Mouse (Mus musculus) embryonic facial prominence, embryonic 12.5 days (tissue): ENCODE results near the gene Plek2. TPM values are rescaled to one million over a fixed set of nuclear protein-coding genes. Genes with fewer than 3 reads are reported as not detected.

Experiments
- ATAC-seq: fragments of 200-750 bp; cut with Nextera tagmentation; 2 replicates; pipeline ENCODE4 v1.8.0; 2017; ENCODE audit not compliant: insufficient number of reproducible peaks, insufficient read depth, low FRiP score, low TSS enrichment
- H3K27ac ChIP-seq: fragments of 300-500 bp; sonication (generic); 2 replicates; pipeline ENCODE4 v1.5.1; 2016; ENCODE audit warnings: mild to moderate bottlenecking
- H3K27me3 ChIP-seq: fragments of 300-500 bp; sonication (generic); 2 replicates; pipeline ENCODE4 v1.6.1; 2016; ENCODE audit warnings: mild to moderate bottlenecking, moderate library complexity
- H3K36me3 ChIP-seq: fragments of 300-500 bp; sonication (generic); 2 replicates; pipeline ENCODE4 v1.6.1; 2016; ENCODE audit warnings: mild to moderate bottlenecking
- H3K4me1 ChIP-seq: fragments of 300-500 bp; sonication (generic); 2 replicates; pipeline ENCODE4 v1.6.1; 2016
- H3K4me2 ChIP-seq: fragments of 300-500 bp; sonication (generic); replicated peaks from 2 replicates; pipeline ENCODE4 v1.6.1; 2016; ENCODE audit warnings: mild to moderate bottlenecking, moderate library complexity
- H3K4me3 ChIP-seq: fragments of 300-500 bp; sonication (generic); 2 replicates; pipeline ENCODE4 v1.5.1; 2016; ENCODE audit warnings: mild to moderate bottlenecking
- H3K9ac ChIP-seq: fragments of 300-500 bp; sonication (generic); 2 replicates; pipeline ENCODE4 v1.6.1; 2016; ENCODE audit warnings: mild to moderate bottlenecking, moderate library complexity
- H3K9me3 ChIP-seq: fragments of 300-500 bp; sonication (generic); 2 replicates; pipeline ENCODE4 v1.6.1; 2016; ENCODE audit warnings: mild to moderate bottlenecking, moderate library complexity
- WGBS: fragments of 180-500 bp; shearing (Covaris S2); methylation state at CpG from one replicate; pipeline ENCODE4 v1.1.7; 2016; 5-methylcytosine and 5-hydroxymethylcytosine counted together
- polyA plus RNA-seq: library from polyadenylated mRNA; unstranded; fragments of >200 nt; fragmentation: Nextera tagmentation; extraction: Ambion mirVana; gene quantifications from 2 replicates; pipeline ENCODE4 v1.2.1, GENCODE M21; 2016

Gene Plek2
- polyA plus RNA-seq, 1 experiment from 2014 or later = 3.0 TPM

DNA sequence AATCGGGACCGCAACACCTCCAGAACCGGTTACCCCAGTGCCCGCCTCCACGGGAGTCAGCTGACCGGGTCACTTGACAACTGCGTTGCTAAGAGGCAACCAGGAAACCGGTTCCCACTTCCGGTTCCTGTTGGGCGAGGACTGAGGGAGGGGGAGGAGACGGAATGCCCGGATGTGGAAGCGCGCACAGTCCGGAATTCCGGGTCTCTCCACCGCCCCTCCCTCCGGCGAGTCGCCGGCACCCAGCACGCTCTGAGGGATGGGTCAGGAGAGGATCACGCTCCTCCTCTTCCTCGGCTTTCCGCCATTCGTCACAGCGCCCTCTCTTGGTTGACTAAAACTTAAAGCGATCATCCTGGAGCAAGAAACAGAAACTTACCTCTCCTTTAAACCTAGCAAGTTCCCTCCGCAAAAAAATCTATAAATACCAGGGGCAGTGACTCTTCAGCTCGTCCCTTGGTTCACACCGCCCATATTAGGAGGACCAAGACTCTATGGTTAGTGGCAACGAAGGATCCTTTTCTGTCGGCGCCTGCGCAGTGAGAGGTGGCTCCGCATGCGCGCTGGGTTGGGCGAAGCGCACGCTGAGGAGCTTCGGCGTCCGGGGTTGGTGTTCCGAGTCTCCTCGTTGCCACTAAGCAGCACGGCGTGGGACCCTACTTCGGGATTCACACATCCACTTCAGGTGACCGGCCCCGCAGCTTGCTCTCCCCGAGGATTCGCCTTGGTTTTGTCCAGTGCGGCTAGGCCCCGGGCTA, 45.1 kb downstream of the Plek2 start, which contains the start of the genes Atp6v1d and Eif2s1:
Atp6v1d (minus strand) TSS at position 143 of the 758 bp plus-strand sequence.
Eif2s1 (plus strand) TSS at position 324 of the 758 bp plus-strand sequence.
- Histone ChIP-seq H3K36me3 (peaks cover 4% of the 10 kb centered on the region; the same call in 1 of the 2 replicates), H3K9ac (peak within 1 kb of the TSS; percentile 92), H3K27me3 (no peaks in the 10 kb centered on the region), H3K4me3 (peak within 1 kb of the TSS; percentile 91), H3K4me1 (peaks cover 18% of the 10 kb centered on the region), H3K27ac (peak within 1 kb of the TSS; percentile 91), H3K4me2 (peak within 1 kb of the TSS; percentile 88), H3K9me3 (no peaks in the 10 kb centered on the region)
- ATAC-seq = peak; percentile 100
- under 1% methylated on average over 55 of the region's 55 CpGs for WGBS

DNA sequence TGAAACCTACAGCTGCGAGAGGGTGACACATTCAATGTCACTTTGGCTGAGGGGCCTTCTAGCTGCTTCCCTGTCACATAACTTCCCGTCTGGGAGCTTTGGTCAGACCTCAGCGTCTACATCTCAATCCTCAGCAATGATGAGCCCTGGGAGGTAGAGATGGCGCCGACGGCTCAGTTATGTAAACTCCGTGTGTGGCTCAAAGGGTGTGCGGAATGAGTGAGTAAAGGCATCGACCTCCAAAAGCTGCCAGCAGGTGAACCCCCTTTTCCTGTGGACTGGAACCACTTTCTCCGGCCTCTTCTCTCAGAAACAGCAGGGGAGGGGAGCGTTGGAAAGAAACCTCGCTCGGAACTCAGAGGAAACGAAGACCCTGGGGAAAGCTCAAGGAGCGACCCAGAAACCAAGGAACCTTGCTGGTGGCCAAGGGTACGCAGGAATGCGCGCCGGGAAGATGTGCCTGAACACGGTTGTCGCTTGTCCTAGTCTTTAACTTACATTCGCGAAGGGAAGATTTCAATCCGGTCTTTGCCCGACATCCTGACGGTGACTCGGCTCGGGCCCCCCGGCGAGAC, 45.8 kb downstream of the Plek2 start:
- Histone ChIP-seq H3K27me3 (no peaks in the 10 kb centered on the region), H3K9me3 (no peaks in the 10 kb centered on the region), H3K9ac (peak overlapping the region; percentile 92), H3K4me1 (peaks cover 18% of the 10 kb centered on the region), H3K4me2 (peak overlapping the region; percentile 88), H3K4me3 (peak overlapping the region; percentile 91), H3K27ac (0 out of 2 replicates have a peak overlapping the region, but pooled peaks have one; percentile 60), H3K36me3 (peaks cover 11% of the 10 kb centered on the region)
- ATAC-seq = peak; percentile 24
- 1% methylated on average over 30 of the region's 30 CpGs for WGBS

DNA sequence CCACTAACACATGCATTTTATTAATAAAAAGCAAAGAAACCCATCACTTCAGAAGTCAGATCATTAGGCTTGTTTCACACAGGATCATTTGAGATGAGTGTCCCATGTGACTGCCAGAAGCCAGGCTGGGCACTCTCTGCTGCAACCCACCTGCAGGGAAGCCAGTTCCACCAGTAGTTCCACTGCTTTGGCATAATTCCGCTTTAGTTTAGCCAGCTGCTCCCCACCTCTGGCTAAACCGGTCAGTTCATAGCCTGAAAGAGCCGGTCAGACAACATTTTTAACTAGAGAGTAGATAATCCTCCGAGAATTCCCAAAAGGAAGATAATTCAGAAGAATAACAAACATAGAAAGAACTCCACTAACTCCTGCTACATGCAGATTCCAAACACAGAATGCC, 58.5 kb downstream of the Plek2 start:
- Histone ChIP-seq H3K36me3 (peaks cover 44% of the 10 kb centered on the region), H3K4me1 (no peaks in the 10 kb centered on the region), H3K9me3 (no peaks in the 10 kb centered on the region), H3K27me3 (no peaks in the 10 kb centered on the region), H3K4me2 (no peak overlapping the region), H3K9ac (no peak overlapping the region), H3K4me3 (no peak overlapping the region), H3K27ac (no peak overlapping the region)
- 85% methylated on average over 4 of the region's 4 CpGs for WGBS
- ATAC-seq = no peak

GRCm38 (mm10) chr12:78842429-78842828, 64.3 kb downstream of the Plek2 start:
- Histone ChIP-seq H3K9me3 (no peaks in the 10 kb centered on the region), H3K27me3 (no peaks in the 10 kb centered on the region), H3K9ac (no peak overlapping the region), H3K4me3 (no peak overlapping the region), H3K4me2 (no peak overlapping the region), H3K27ac (no peak overlapping the region), H3K36me3 (peaks cover 26% of the 10 kb centered on the region), H3K4me1 (no peaks in the 10 kb centered on the region)
- 91% methylated on average over 1 of the region's 1 CpGs for WGBS
- no peak for ATAC-seq

- no peak overlapping the region for H3K27ac ChIP-seq
- H3K36me3 ChIP-seq = peaks cover 26% of the 10 kb centered on the region
- no peak overlapping the region for H3K4me3 ChIP-seq
- no peaks in the 10 kb centered on the region for H3K4me1 ChIP-seq
- H3K9ac ChIP-seq = no peak overlapping the region
- H3K4me2 ChIP-seq = no peak overlapping the region
- no peak for ATAC-seq
- no peaks in the 10 kb centered on the region for H3K9me3 ChIP-seq
- H3K27me3 ChIP-seq = no peaks in the 10 kb centered on the region
- WGBS = 87% methylated on average over 4 of the region's 4 CpGs
Measured at GRCm38 (mm10) chr12:78839906-78840305, 66.9 kb downstream of the Plek2 start.

Other genes starting within 250 kb of the Plek2 start
- not detected in 2 replicates for gene Fam71d, start 215.4 kb downstream of the Plek2 start, polyA plus RNA-seq
- 19.0 and 23.1 TPM in 2 replicates for gene Mpp5, start 158.1 kb downstream of the Plek2 start, polyA plus RNA-seq
- 70.1 and 74.4 TPM in 2 replicates for gene Atp6v1d, start 45.3 kb downstream of the Plek2 start, polyA plus RNA-seq
- gene Eif2s1, start 45.1 kb downstream of the Plek2 start, polyA plus RNA-seq = 199 and 208 TPM in 2 replicates
- gene Tmem229b, start 100.7 kb upstream of the Plek2 start, polyA plus RNA-seq = 8.0 and 8.1 TPM in 2 replicates
- gene Plekhh1, start 122.2 kb upstream of the Plek2 start, polyA plus RNA-seq = 3.0 and 4.3 TPM in 2 replicates
- 34.9 and 36.5 TPM in 2 replicates for gene Pigh, start 182.7 kb upstream of the Plek2 start, polyA plus RNA-seq
- 3.3 and 3.7 TPM in 2 replicates for gene Arg2, start 223.8 kb upstream of the Plek2 start, polyA plus RNA-seq